Mouse (Mus musculus): ENCODE results near the gene Ssc4d. TPM values are rescaled to one million over a fixed set of nuclear protein-coding genes. Genes with fewer than 3 reads are reported as not detected.
A peak's percentile ranks its signal among the peaks of the same experiment; 100 is the strongest.

Gene Ssc4d
- polyA plus RNA-seq, 1 experiment from 2014 or later = 3.4 TPM

GRCm38 (mm10) chr5:135956300-135957206 is 17.8 kb downstream of the Ssc4d start:
- H3K9ac ChIP-seq (ENCODE audit: low read depth, low read length) = peak overlapping the region; percentile 46; the same call in 1 of the 2 replicates
- WGBS = 74% methylated on average over 9 of the region's 9 CpGs

GRCm38 (mm10) chr5:135952830-135953229 is 21.5 kb downstream of the Ssc4d start:
- Histone ChIP-seq H3K9ac (ENCODE audit: low read depth, low read length) (no peak overlapping the region), H3K27me3 (replicated peaks; ENCODE audit: control insufficient read depth, insufficient read depth, low read length) (no peaks in the 10 kb centered on the region), H3K27ac (ENCODE audit: low read depth, low read length) (no peak overlapping the region), H3K4me2 (ENCODE audit: low read length) (no peak overlapping the region), H3K4me1 (ENCODE audit: control insufficient read depth, insufficient read depth, low read depth, low read length) (peaks cover 3% of the 10 kb centered on the region; the same call in 1 of the 2 replicates), H3K9me3 (ENCODE audit: control insufficient read depth, low read length) (no peaks in the 10 kb centered on the region), H3K36me3 (ENCODE audit: control insufficient read depth, insufficient read depth, low read length) (no peaks in the 10 kb centered on the region), H3K4me3 (ENCODE audit: low read length) (no peak overlapping the region)
- no peak for ATAC-seq
- 93% methylated on average over 2 of the region's 2 CpGs for WGBS

More at GRCm38 (mm10) chr5:135956300-135957206, 17.8 kb downstream of the Ssc4d start:
- Histone ChIP-seq H3K27ac (ENCODE audit: low read depth, low read length) (peak overlapping the region; percentile 58), H3K4me1 (ENCODE audit: control insufficient read depth, insufficient read depth, low read depth, low read length) (peaks cover 3% of the 10 kb centered on the region; the same call in 1 of the 2 replicates), H3K9me3 (ENCODE audit: control insufficient read depth, low read length) (no peaks in the 10 kb centered on the region), H3K4me2 (ENCODE audit: low read length) (peak overlapping the region; percentile 63), H3K36me3 (ENCODE audit: control insufficient read depth, insufficient read depth, low read length) (no peaks in the 10 kb centered on the region), H3K4me3 (ENCODE audit: low read length) (peak overlapping the region; percentile 41), H3K27me3 (replicated peaks; ENCODE audit: control insufficient read depth, insufficient read depth, low read length) (no peaks in the 10 kb centered on the region)
- no peak for ATAC-seq

- no peak overlapping the region for H3K27ac ChIP-seq (ENCODE audit: low read depth, low read length)
- H3K9ac ChIP-seq (ENCODE audit: low read depth, low read length) = no peak overlapping the region
- H3K4me1 ChIP-seq (ENCODE audit: control insufficient read depth, insufficient read depth, low read depth, low read length) = no peaks in the 10 kb centered on the region
- no peak overlapping the region for H3K4me2 ChIP-seq (ENCODE audit: low read length)
- H3K9me3 ChIP-seq (ENCODE audit: control insufficient read depth, low read length) = no peaks in the 10 kb centered on the region
- no peak for ATAC-seq
- no peaks in the 10 kb centered on the region for H3K27me3 ChIP-seq (replicated peaks; ENCODE audit: control insufficient read depth, insufficient read depth, low read length)
- 89% methylated on average over 2 of the region's 2 CpGs for WGBS
- H3K4me3 ChIP-seq (ENCODE audit: low read length) = no peak overlapping the region
- no peaks in the 10 kb centered on the region for H3K36me3 ChIP-seq (ENCODE audit: control insufficient read depth, insufficient read depth, low read length)
These were observed 22.7 kb downstream of the Ssc4d start for GRCm38 (mm10) chr5:135951660-135952059.

GRCm38 (mm10) chr5:135950710-135951412 is 23.5 kb downstream of the Ssc4d start:
- Histone ChIP-seq H3K4me3 (ENCODE audit: low read length) (no peak overlapping the region), H3K27ac (ENCODE audit: low read depth, low read length) (no peak overlapping the region), H3K4me1 (ENCODE audit: control insufficient read depth, insufficient read depth, low read depth, low read length) (no peaks in the 10 kb centered on the region; the same call in 1 of the 2 replicates), H3K27me3 (replicated peaks; ENCODE audit: control insufficient read depth, insufficient read depth, low read length) (no peaks in the 10 kb centered on the region), H3K4me2 (ENCODE audit: low read length) (no peak overlapping the region), H3K9me3 (ENCODE audit: control insufficient read depth, low read length) (no peaks in the 10 kb centered on the region), H3K9ac (ENCODE audit: low read depth, low read length) (no peak overlapping the region), H3K36me3 (ENCODE audit: control insufficient read depth, insufficient read depth, low read length) (no peaks in the 10 kb centered on the region)
- no peak for ATAC-seq
- 90% methylated on average over 11 of the region's 11 CpGs for WGBS

- H3K9ac ChIP-seq (ENCODE audit: low read depth, low read length) = no peak overlapping the region
- WGBS = 63% methylated on average over 5 of the region's 5 CpGs
- H3K27me3 ChIP-seq (replicated peaks; ENCODE audit: control insufficient read depth, insufficient read depth, low read length) = no peaks in the 10 kb centered on the region
- no peaks in the 10 kb centered on the region for H3K36me3 ChIP-seq (ENCODE audit: control insufficient read depth, insufficient read depth, low read length)
- no peak overlapping the region for H3K4me2 ChIP-seq (ENCODE audit: low read length)
- no peaks in the 10 kb centered on the region; the same call in 1 of the 2 replicates for H3K4me1 ChIP-seq (ENCODE audit: control insufficient read depth, insufficient read depth, low read depth, low read length)
- H3K27ac ChIP-seq (ENCODE audit: low read depth, low read length) = no peak overlapping the region
- no peaks in the 10 kb centered on the region for H3K9me3 ChIP-seq (ENCODE audit: control insufficient read depth, low read length)
- no peak overlapping the region for H3K4me3 ChIP-seq (ENCODE audit: low read length)
- ATAC-seq = no peak
These were observed 27.7 kb downstream of the Ssc4d start for GRCm38 (mm10) chr5:135946621-135947020.

GRCm38 (mm10) chr5:135945916-135946408 is 28.4 kb downstream of the Ssc4d start:
- 38% methylated on average over 10 of the region's 10 CpGs for WGBS
- H3K4me3 ChIP-seq (ENCODE audit: low read length) = no peak overlapping the region
- H3K4me1 ChIP-seq (ENCODE audit: control insufficient read depth, insufficient read depth, low read depth, low read length) = no peaks in the 10 kb centered on the region; the same call in 1 of the 2 replicates
- peak overlapping the region; percentile 31 for H3K4me2 ChIP-seq (ENCODE audit: low read length)
- 0 out of 2 replicates have a peak overlapping the region, but pooled peaks have one; percentile 23 for H3K9ac ChIP-seq (ENCODE audit: low read depth, low read length)
- no peak overlapping the region for H3K27ac ChIP-seq (ENCODE audit: low read depth, low read length)
- no peaks in the 10 kb centered on the region for H3K9me3 ChIP-seq (ENCODE audit: control insufficient read depth, low read length)
- H3K36me3 ChIP-seq (ENCODE audit: control insufficient read depth, insufficient read depth, low read length) = no peaks in the 10 kb centered on the region
- peak; percentile 54 for ATAC-seq
- no peaks in the 10 kb centered on the region for H3K27me3 ChIP-seq (replicated peaks; ENCODE audit: control insufficient read depth, insufficient read depth, low read length)

- H3K4me3 ChIP-seq (ENCODE audit: low read length) = no peak overlapping the region
- WGBS = 76% methylated on average over 6 of the region's 6 CpGs
- H3K9me3 ChIP-seq (ENCODE audit: control insufficient read depth, low read length) = no peaks in the 10 kb centered on the region
- no peaks in the 10 kb centered on the region for H3K27me3 ChIP-seq (replicated peaks; ENCODE audit: control insufficient read depth, insufficient read depth, low read length)
- no peaks in the 10 kb centered on the region for H3K36me3 ChIP-seq (ENCODE audit: control insufficient read depth, insufficient read depth, low read length)
- H3K4me2 ChIP-seq (ENCODE audit: low read length) = no peak overlapping the region
- no peak overlapping the region for H3K9ac ChIP-seq (ENCODE audit: low read depth, low read length)
- H3K4me1 ChIP-seq (ENCODE audit: control insufficient read depth, insufficient read depth, low read depth, low read length) = no peaks in the 10 kb centered on the region; the same call in 1 of the 2 replicates
- ATAC-seq = no peak
- no peak overlapping the region for H3K27ac ChIP-seq (ENCODE audit: low read depth, low read length)
These were observed 31.6 kb downstream of the Ssc4d start for GRCm38 (mm10) chr5:135942710-135943109.

GRCm38 (mm10) chr5:135940587-135940986 is 33.7 kb downstream of the Ssc4d start:
- 58% methylated on average over 5 of the region's 5 CpGs for WGBS
- Histone ChIP-seq H3K27me3 (replicated peaks; ENCODE audit: control insufficient read depth, insufficient read depth, low read length) (no peaks in the 10 kb centered on the region), H3K36me3 (ENCODE audit: control insufficient read depth, insufficient read depth, low read length) (no peaks in the 10 kb centered on the region), H3K4me2 (ENCODE audit: low read length) (no peak overlapping the region), H3K4me1 (ENCODE audit: control insufficient read depth, insufficient read depth, low read depth, low read length) (no peaks in the 10 kb centered on the region), H3K9ac (ENCODE audit: low read depth, low read length) (no peak overlapping the region), H3K9me3 (ENCODE audit: control insufficient read depth, low read length) (no peaks in the 10 kb centered on the region), H3K27ac (ENCODE audit: low read depth, low read length) (no peak overlapping the region), H3K4me3 (ENCODE audit: low read length) (no peak overlapping the region)
- ATAC-seq = no peak
